Mouse (Mus musculus) mesoderm, embryonic 11.5 days (tissue): ENCODE measurements around the gene Slc20a1.

Experiments used
- DNase-seq: peaks from one replicate; pipeline ENCODE4 v3.0.0-alpha.2; 2012; ENCODE audit warnings: low read depth, low spot score

Slc20a1 gene

GRCm38 (mm10) chr2:129198436-129199327, at the start of gene Slc20a1:
Slc20a1 (plus strand) TSS chr2:129198764.
- peak; percentile 98 for DNase-seq

GRCm38 (mm10) chr2:129148836-129149235, 49.7 kb upstream of the Slc20a1 start:
- no peak for DNase-seq

GRCm38 (mm10) chr2:129150386-129150785, 48.2 kb upstream of the Slc20a1 start:
- DNase-seq = no peak

DNA sequence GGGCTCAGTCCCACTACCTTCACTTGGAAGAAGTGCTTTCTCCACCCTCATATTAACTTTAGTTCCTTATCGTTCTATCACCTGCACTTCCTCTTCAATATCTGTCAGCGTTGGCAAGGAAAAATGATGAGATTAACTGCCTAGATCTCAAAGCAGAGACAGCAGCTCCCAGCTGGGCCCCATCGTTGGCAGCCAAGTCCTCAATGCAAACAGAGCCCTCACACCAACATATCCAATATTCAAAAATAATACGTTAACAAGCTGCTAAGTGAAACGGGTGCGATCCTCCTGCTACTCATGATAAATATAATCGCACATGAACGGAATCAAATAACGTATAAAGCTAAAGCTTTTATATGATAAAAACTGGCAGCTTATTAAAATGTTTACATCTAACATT, 47.5 kb upstream of the Slc20a1 start:
- DNase-seq = no peak

DNA sequence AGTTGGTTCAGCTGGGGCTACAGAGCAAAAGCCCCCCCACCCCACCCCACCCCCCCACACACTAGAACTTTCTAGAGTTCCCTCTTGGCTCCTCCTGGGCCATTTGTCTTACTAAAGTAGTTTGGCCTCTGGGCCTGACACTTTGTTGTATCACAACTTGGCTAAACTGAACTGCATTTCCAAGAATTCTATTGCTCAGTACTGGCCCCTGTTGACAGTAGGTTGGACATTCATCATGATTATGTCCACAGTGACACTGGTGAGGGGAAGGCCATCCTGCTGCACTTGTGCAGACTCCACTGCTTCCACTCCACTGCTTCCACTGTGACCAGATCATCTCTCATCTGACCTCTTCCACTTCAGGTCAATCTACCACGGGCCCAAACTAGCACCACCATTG, 45.8 kb upstream of the Slc20a1 start:
- no peak for DNase-seq

- no peak for DNase-seq
These were observed 33.7 kb upstream of the Slc20a1 start for GRCm38 (mm10) chr2:129164815-129165214.

GRCm38 (mm10) chr2:129166466-129167463, 31.8 kb upstream of the Slc20a1 start:
- no peak for DNase-seq

- DNase-seq = no peak
These were observed 25.2 kb upstream of the Slc20a1 start for GRCm38 (mm10) chr2:129173386-129173785.

DNA sequence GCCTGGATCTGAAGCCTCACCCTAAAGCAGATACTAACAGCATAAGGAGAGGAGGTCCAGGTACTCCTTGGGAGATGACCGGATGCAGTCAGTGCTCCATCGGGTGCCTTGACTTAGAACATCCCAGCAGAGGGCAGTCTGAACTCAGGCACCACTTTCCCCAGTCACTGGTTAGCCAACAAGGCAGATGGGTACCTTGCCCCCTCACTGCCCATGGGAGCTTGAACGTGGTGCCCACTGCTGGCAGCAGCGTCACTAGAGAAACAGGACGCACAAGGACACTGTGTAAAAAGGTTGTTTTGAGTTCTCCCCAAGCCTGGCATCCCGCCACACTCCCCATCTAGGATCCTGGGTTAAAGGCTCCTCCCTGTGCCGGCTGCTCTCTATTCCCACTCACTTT, 24.1 kb upstream of the Slc20a1 start:
- no peak for DNase-seq

DNA sequence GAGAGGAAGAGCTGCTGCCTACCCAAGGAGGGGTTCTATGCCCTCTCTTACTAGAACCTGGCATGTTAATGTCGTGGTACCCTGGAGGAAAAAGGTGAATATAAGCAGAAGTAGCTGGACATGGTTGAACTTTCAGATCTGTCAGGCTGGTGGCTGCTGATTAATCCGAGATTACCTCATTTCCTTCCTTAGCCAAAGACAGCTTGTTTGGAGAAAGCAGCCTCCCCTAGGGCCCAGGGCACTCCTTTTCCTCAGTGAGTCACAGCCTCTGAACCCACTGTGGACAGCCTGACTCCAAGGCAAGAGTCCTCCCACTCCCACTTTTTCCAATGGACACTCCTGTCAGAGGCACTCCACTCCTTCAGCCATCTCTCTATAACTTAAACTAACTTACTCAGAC, 22.9 kb upstream of the Slc20a1 start:
- no peak for DNase-seq

DNA sequence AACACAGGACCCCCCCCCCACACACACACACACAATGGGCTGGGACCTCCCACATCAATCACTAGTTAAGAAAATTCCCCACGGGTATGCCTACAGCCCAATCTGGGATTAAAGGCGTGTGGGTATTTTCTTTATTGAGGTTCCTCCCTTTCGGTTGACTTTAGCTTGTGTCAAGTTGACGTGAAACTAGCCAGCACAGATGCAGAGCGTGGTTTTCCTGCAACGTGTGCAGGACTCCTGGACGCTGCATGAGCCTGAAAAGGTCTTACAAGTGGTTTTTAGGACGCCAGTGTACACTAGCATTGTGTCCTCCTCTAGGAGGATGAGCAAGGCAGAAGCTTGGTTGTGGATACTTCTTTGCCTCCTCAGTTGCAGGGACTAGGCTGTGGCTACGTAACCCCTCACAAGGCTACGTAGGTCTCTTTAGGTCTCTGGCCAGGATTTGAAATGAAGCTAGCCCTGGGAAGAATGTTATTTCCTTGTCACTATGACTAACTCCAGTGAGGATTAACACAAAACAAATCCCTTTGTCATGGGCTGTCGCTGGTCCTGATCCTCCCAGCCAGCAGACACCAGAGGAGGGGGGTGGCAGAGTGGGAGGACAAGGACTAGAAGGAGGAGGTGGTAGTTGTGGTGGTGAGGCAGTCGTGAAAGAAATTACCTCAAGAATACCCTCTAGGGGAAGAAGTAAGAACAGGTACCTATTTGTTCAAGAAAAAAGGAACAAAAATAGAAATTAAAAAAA, 21.7 kb upstream of the Slc20a1 start:
- DNase-seq = no peak

DNA sequence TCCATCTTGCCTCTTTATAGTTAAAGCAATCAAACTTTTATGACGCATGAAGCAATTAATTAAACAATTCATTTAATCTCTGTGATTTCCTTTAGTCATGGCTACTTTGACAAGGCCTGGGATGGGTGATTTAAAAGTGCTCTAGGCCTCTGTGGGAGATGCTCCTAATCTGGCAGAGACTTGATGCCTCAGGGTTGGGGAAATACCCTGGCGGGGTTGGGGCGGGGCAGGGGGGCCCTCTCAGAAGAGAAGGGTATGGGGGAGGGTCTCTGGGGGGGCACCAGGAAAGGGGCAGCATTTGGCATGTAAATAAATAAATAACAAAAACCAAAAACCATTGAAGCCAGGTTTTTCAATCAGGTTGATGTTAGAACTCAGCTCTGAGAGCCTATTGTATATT, 20.9 kb upstream of the Slc20a1 start:
- DNase-seq = no peak

DNA sequence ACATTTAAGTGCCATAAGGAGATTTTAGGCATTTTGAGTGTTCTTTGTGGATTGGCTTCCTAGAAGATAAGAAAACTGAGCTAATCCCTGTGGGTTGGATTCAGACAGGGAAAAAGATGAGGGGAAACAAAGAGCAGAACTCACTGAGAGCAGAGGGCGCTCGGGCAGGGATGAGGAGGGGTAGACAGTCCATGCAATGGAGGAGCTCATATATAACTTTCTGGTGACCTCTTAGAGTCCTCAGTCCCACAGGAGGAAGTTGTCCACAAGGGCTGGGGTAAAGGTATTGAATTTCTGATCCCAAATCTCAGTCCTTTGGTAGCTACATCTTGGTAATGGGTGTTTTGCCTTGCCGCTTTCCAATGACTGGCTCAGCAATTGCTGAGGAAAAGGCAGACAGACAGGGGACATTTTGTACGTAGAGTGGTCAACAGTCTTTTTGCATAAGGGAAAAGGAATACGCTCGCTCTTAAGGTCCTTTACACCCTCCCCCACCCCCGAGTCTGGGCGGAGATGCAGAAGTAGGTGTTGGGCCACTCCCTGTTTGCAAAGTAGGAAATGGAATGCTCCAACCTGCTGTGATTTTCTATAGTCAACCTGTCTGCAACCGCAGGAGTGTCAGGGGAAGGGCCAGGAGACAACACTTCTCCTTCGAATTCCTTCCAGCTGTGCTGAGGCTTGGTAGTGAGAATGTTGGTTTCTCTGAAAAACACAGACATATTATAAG, 20.2 kb upstream of the Slc20a1 start:
- DNase-seq = no peak

DNA sequence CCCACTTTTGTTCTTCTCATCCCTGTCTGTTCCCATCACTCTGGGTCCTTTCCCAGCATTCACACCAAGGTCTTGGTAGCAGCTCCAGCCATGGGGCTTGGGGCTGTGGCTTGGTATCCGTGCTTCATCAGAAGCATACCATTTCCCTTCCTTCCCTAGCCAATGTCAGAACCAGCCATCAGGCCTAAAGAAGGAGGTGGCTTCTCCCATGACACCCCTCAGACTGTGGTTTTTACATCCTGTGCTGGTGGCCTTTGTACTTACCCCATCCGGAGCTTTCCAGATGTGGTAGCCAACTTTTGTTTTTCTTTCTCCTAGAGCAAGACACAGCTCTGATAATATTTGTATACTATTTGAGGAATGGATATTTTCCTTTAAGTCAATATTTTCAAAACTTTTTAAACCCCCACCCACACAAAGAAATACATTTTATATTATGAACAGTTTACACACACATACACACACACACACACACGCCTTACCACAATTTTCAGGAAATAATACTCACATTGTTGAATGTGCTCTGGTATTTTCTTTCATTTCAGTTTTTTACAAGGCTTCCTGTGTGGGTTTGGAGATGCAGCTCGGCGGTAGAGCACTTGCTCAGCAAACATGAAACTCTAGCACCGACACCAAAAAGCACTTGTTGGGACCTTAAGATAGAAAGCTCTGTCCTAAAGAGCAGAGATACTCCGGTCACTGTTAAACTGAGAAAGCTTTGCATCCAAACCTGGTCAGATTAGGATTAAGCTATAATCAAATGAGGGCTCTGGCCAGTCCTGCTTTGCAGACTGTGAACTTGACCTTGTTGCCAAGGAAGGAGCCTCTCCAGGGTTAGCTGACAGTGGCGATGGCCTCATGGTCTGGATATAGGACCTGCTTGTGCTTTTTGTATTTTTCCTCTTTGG, 18.4 kb upstream of the Slc20a1 start:
- DNase-seq = no peak

DNA sequence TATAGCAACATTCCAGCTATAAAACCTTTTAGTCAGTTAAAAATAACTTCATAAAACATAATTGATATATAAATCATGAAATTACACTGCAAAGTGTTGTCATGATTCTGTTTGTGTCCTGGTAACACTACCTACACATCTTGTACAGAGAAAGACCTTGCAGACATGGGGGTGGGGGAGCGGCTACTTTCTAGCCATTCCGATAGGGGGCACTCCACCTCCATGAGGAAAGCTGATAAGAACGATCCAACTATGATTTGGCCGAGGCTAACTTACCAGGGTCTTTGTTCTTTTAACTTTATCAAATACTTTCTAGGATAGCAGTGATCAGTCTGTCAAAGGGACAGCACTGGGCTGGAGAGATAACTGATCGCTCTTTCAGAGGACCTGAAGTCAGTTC, 17.1 kb upstream of the Slc20a1 start:
- no peak for DNase-seq

DNA sequence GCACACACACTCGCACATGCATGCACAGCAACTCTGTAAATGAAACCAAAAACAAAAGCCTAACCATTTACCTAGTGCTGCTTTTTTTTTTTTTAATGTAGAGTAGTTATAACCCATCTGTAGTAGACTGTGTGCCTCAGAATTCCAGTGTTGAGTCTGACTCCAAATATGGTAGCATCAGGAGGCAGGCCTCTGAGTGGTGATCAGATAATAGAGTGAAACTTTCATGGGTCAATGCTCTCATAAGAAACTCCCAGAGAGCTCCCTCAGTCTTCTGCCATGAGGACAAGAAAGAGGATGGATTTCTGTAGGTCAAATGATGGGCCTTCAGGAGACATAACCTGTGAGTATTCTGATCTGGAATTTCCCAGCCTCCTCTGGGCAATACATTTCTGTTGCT, 16.2 kb upstream of the Slc20a1 start:
- DNase-seq = no peak

DNA sequence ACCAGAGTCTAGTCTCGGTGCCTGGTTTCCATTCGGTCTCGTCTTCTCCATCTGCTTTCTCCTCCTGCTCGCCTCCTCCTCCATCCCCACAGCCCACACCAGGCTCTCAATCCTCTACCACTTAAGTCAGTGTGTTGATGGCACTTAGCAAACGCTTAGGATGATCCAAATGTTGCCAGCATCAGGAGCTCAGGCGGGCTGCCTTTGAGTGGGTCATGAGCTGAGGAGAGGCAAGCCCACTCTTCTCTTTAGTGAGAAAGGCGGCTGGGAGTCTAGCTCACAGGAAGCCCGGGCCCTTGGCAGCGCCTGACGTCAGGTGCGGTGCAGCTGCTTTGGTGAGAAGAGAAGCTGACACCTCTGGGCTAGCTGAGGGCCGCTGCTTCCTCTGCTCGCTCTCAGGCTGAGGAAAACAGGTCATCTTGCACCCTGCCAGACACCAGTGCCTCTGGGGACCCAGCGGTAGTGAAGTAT, 15.0 kb upstream of the Slc20a1 start:
- DNase-seq = no peak

- DNase-seq = no peak
These were observed 13.7 kb upstream of the Slc20a1 start for GRCm38 (mm10) chr2:129184853-129185252.

DNA sequence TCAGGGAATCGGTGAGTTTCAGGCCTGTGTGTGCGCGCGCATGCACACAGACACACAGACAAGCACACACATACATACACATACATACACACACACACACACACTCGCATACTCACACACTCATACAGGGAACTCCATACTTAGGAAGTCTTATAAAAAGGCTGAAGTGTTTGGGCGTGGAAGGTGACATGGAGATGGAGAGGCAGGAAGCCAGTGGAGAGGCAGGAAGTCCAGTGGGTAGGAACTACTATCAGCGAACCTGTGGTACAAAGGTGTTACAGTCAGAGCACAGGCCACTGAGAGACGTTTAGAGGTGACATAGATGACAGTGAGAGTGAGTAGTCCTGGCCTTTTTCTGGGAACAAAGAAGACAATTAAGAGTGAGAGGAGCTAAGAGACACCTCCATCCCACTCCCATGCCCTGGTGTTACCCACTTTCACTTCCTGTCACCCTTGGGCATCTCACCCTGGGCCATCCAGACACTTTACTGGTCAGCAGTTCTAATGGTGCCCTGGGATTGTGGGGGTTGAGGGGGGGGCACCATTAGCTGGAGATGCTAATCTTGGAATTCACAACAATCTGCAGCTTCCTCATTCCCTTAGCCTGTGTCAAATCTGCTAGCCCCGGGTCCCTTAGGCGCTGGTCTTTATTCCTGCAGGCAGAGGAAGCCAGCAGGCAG, 12.8 kb upstream of the Slc20a1 start:
- DNase-seq = no peak
